Mouse (Mus musculus) liver, embryonic 12.5 days (tissue): ENCODE results near the gene Pdcd1lg2. TPM values are rescaled to one million over a fixed set of nuclear protein-coding genes. Genes with fewer than 3 reads are reported as not detected.
A peak's percentile ranks its signal among the peaks of the same experiment; 100 is the strongest.

Experiments
- ATAC-seq: fragments of 200-750 bp; cut with Nextera tagmentation; 2 replicates; pipeline ENCODE4 v1.8.0; 2017; ENCODE audit warnings: moderate number of reproducible peaks, mild to moderate bottlenecking, moderate library complexity
- H3K27ac ChIP-seq: fragments of 300-500 bp; sonication (generic); 2 replicates; pipeline ENCODE4 v1.5.1; 2016; ENCODE audit warnings: mild to moderate bottlenecking
- H3K27me3 ChIP-seq: fragments of 300-500 bp; sonication (generic); replicated peaks from 2 replicates; pipeline ENCODE4 v1.6.1; 2016; ENCODE audit warnings: mild to moderate bottlenecking, moderate library complexity
- H3K36me3 ChIP-seq: fragments of 300-500 bp; sonication (generic); 2 replicates; pipeline ENCODE4 v1.6.1; 2016; ENCODE audit warnings: mild to moderate bottlenecking, moderate library complexity
- H3K4me1 ChIP-seq: fragments of 300-500 bp; sonication (generic); 2 replicates; pipeline ENCODE4 v1.6.1; 2016
- H3K4me2 ChIP-seq: fragments of 300-500 bp; sonication (generic); 2 replicates; pipeline ENCODE4 v1.6.1; 2016; ENCODE audit warnings: mild to moderate bottlenecking, moderate library complexity
- H3K4me3 ChIP-seq: fragments of 300-500 bp; sonication (generic); 2 replicates; pipeline ENCODE4 v1.5.1; 2016; ENCODE audit warnings: mild to moderate bottlenecking, moderate library complexity
- H3K9ac ChIP-seq: fragments of 300-500 bp; sonication (generic); 2 replicates; pipeline ENCODE4 v1.6.1; 2016; ENCODE audit warnings: mild to moderate bottlenecking, moderate library complexity
- H3K9me3 ChIP-seq: fragments of 300-500 bp; sonication (generic); replicated peaks from 2 replicates; pipeline ENCODE4 v1.6.1; 2016; ENCODE audit warnings: mild to moderate bottlenecking, moderate library complexity
- WGBS: fragments of 180-500 bp; shearing (Covaris S2); methylation state at CpG from one replicate; pipeline ENCODE4 v1.1.7; 2016; ENCODE audit not compliant: insufficient replicate concordance; 5-methylcytosine and 5-hydroxymethylcytosine counted together
- polyA plus RNA-seq: library from polyadenylated mRNA; unstranded; fragments of >200 nt; fragmentation: Nextera tagmentation; extraction: Ambion mirVana; gene quantifications from 2 replicates; pipeline ENCODE4 v1.2.1, GENCODE M21; 2016

Gene Pdcd1lg2
- polyA plus RNA-seq, 1 experiment from 2014 or later = 0.17 TPM

GRCm38 (mm10) chr19:29489785-29490284, 79.1 kb downstream of the Pdcd1lg2 start:
- H3K4me3 ChIP-seq = no peak overlapping the region
- WGBS = 63% methylated on average over 3 of the region's 3 CpGs
- no peak for ATAC-seq
- H3K4me2 ChIP-seq = no peak overlapping the region
- H3K36me3 ChIP-seq = no peaks in the 10 kb centered on the region
- H3K27ac ChIP-seq = no peak overlapping the region
- no peak overlapping the region for H3K9ac ChIP-seq
- no peaks in the 10 kb centered on the region for H3K9me3 ChIP-seq
- H3K4me1 ChIP-seq = peaks cover 16% of the 10 kb centered on the region
- H3K27me3 ChIP-seq = no peaks in the 10 kb centered on the region

GRCm38 (mm10) chr19:29491467-29491866, 80.7 kb downstream of the Pdcd1lg2 start:
- H3K9me3 ChIP-seq = no peaks in the 10 kb centered on the region
- no peak overlapping the region for H3K4me2 ChIP-seq
- no peak overlapping the region for H3K4me3 ChIP-seq
- no peaks in the 10 kb centered on the region for H3K27me3 ChIP-seq
- 67% methylated on average over 9 of the region's 9 CpGs for WGBS
- no peak overlapping the region for H3K27ac ChIP-seq
- H3K9ac ChIP-seq = no peak overlapping the region
- H3K36me3 ChIP-seq = no peaks in the 10 kb centered on the region
- ATAC-seq = no peak
- H3K4me1 ChIP-seq = peaks cover 21% of the 10 kb centered on the region

GRCm38 (mm10) chr19:29494454-29494853, 83.7 kb downstream of the Pdcd1lg2 start:
- Histone ChIP-seq H3K9me3 (no peaks in the 10 kb centered on the region), H3K27ac (no peak overlapping the region), H3K4me2 (no peak overlapping the region), H3K36me3 (no peaks in the 10 kb centered on the region), H3K4me1 (peaks cover 31% of the 10 kb centered on the region), H3K27me3 (no peaks in the 10 kb centered on the region), H3K4me3 (no peak overlapping the region), H3K9ac (no peak overlapping the region)
- 63% methylated on average over 4 of the region's 4 CpGs for WGBS
- ATAC-seq = no peak

GRCm38 (mm10) chr19:29496001-29496597, 85.4 kb downstream of the Pdcd1lg2 start:
- Histone ChIP-seq H3K4me2 (no peak overlapping the region), H3K27me3 (no peaks in the 10 kb centered on the region), H3K27ac (peak overlapping the region; percentile 72), H3K9ac (no peak overlapping the region), H3K4me3 (no peak overlapping the region), H3K4me1 (peaks cover 45% of the 10 kb centered on the region), H3K36me3 (no peaks in the 10 kb centered on the region), H3K9me3 (no peaks in the 10 kb centered on the region)
- WGBS = 69% methylated on average over 6 of the region's 6 CpGs
- no peak for ATAC-seq

GRCm38 (mm10) chr19:29496786-29497557, 86.3 kb downstream of the Pdcd1lg2 start:
- WGBS = 51% methylated on average over 6 of the region's 7 CpGs
- Histone ChIP-seq H3K4me1 (peaks cover 47% of the 10 kb centered on the region), H3K27me3 (no peaks in the 10 kb centered on the region), H3K4me3 (no peak overlapping the region), H3K9ac (peak overlapping the region; percentile 3; the same call in 1 of the 2 replicates), H3K4me2 (peak overlapping the region; percentile 37), H3K9me3 (no peaks in the 10 kb centered on the region), H3K36me3 (no peaks in the 10 kb centered on the region), H3K27ac (peak overlapping the region; percentile 72)
- ATAC-seq = peak; percentile 61

GRCm38 (mm10) chr19:29497874-29498273, 87.2 kb downstream of the Pdcd1lg2 start:
- no peaks in the 10 kb centered on the region for H3K27me3 ChIP-seq
- no peaks in the 10 kb centered on the region for H3K36me3 ChIP-seq
- H3K27ac ChIP-seq = peak overlapping the region; percentile 72
- 0 out of 2 replicates have a peak overlapping the region, but pooled peaks have one; percentile 3 for H3K9ac ChIP-seq
- WGBS = 40% methylated on average over 7 of the region's 7 CpGs
- ATAC-seq = peak; percentile 65
- peak overlapping the region; percentile 37 for H3K4me2 ChIP-seq
- H3K9me3 ChIP-seq = no peaks in the 10 kb centered on the region
- peaks cover 47% of the 10 kb centered on the region for H3K4me1 ChIP-seq
- no peak overlapping the region for H3K4me3 ChIP-seq

- 0 out of 2 replicates have a peak overlapping the region, but pooled peaks have one; percentile 72 for H3K27ac ChIP-seq
- no peak overlapping the region for H3K4me2 ChIP-seq
- H3K4me1 ChIP-seq = peaks cover 47% of the 10 kb centered on the region
- ATAC-seq = no peak
- no peak overlapping the region for H3K4me3 ChIP-seq
- H3K9me3 ChIP-seq = no peaks in the 10 kb centered on the region
- H3K27me3 ChIP-seq = no peaks in the 10 kb centered on the region
- WGBS = 46% methylated on average over 6 of the region's 6 CpGs
- no peaks in the 10 kb centered on the region for H3K36me3 ChIP-seq
- H3K9ac ChIP-seq = no peak overlapping the region
Measured at GRCm38 (mm10) chr19:29498842-29499456, 88.2 kb downstream of the Pdcd1lg2 start.

GRCm38 (mm10) chr19:29500333-29500732, 89.6 kb downstream of the Pdcd1lg2 start:
- WGBS = 78% methylated on average over 1 of the region's 1 CpGs
- peaks cover 47% of the 10 kb centered on the region for H3K4me1 ChIP-seq
- no peak overlapping the region for H3K4me2 ChIP-seq
- ATAC-seq = no peak
- no peaks in the 10 kb centered on the region for H3K27me3 ChIP-seq
- no peak overlapping the region for H3K4me3 ChIP-seq
- H3K36me3 ChIP-seq = no peaks in the 10 kb centered on the region
- H3K9me3 ChIP-seq = no peaks in the 10 kb centered on the region
- H3K27ac ChIP-seq = no peak overlapping the region
- no peak overlapping the region for H3K9ac ChIP-seq

GRCm38 (mm10) chr19:29501106-29501505, 90.4 kb downstream of the Pdcd1lg2 start:
- peak overlapping the region; percentile 48 for H3K4me3 ChIP-seq
- H3K9ac ChIP-seq = peak overlapping the region; percentile 43; the same call in 1 of the 2 replicates
- peaks cover 51% of the 10 kb centered on the region for H3K4me1 ChIP-seq
- ATAC-seq = peak; percentile 65
- 41% methylated on average over 11 of the region's 11 CpGs for WGBS
- 0 out of 2 replicates have a peak overlapping the region, but pooled peaks have one; percentile 43 for H3K27ac ChIP-seq
- peak overlapping the region; percentile 66 for H3K4me2 ChIP-seq
- no peaks in the 10 kb centered on the region for H3K27me3 ChIP-seq
- H3K9me3 ChIP-seq = no peaks in the 10 kb centered on the region
- H3K36me3 ChIP-seq = no peaks in the 10 kb centered on the region

- 0 out of 2 replicates have a peak, but pooled peaks have one; percentile 58 for ATAC-seq
- Histone ChIP-seq H3K27ac (0 out of 2 replicates have a peak overlapping the region, but pooled peaks have one; percentile 43), H3K36me3 (no peaks in the 10 kb centered on the region)
Measured at GRCm38 (mm10) chr19:29501507-29501906, 90.8 kb downstream of the Pdcd1lg2 start.

GRCm38 (mm10) chr19:29504131-29504530, 93.4 kb downstream of the Pdcd1lg2 start:
- Histone ChIP-seq H3K9ac (no peak overlapping the region), H3K36me3 (no peaks in the 10 kb centered on the region), H3K27me3 (no peaks in the 10 kb centered on the region), H3K4me2 (no peak overlapping the region), H3K4me1 (peaks cover 23% of the 10 kb centered on the region), H3K4me3 (no peak overlapping the region), H3K9me3 (no peaks in the 10 kb centered on the region), H3K27ac (no peak overlapping the region)
- ATAC-seq = no peak
- 71% methylated on average over 2 of the region's 2 CpGs for WGBS

More at GRCm38 (mm10) chr19:29501507-29501906, 90.8 kb downstream of the Pdcd1lg2 start:
- no peaks in the 10 kb centered on the region for H3K27me3 ChIP-seq
- H3K9ac ChIP-seq = peak overlapping the region; percentile 43; the same call in 1 of the 2 replicates
- peak overlapping the region; percentile 66 for H3K4me2 ChIP-seq
- peak overlapping the region; percentile 48 for H3K4me3 ChIP-seq
- peaks cover 47% of the 10 kb centered on the region for H3K4me1 ChIP-seq
- 6% methylated on average over 6 of the region's 6 CpGs for WGBS
- no peaks in the 10 kb centered on the region for H3K9me3 ChIP-seq
